Mouse (Mus musculus) embryonic facial prominence, embryonic 11.5 days (tissue): ENCODE data around the gene Leo1. TPM values are rescaled to one million over a fixed set of nuclear protein-coding genes. Genes with fewer than 3 reads are reported as not detected.
A peak's percentile ranks its signal among the peaks of the same experiment; 100 is the strongest.
"Not testable (repeated sequence)": the region's sequence is repeated elsewhere in the genome, so short reads cannot be mapped to it uniquely, and the experiment has no call there.

Source experiments
- ATAC-seq: fragments of 200-750 bp; cut with Nextera tagmentation; replicated peaks from 2 replicates; pipeline ENCODE4 v1.8.0; 2017; ENCODE audit warnings: low read depth; ENCODE audit not compliant: insufficient number of reproducible peaks, low FRiP score, low TSS enrichment
- DNase-seq: peaks from one replicate; pipeline ENCODE4 v3.0.0-alpha.2; 2015; ENCODE audit warnings: low spot score
- H3K27ac ChIP-seq: fragments of 300-500 bp; sonication (generic); replicated peaks from 2 replicates; pipeline ENCODE4 v1.5.1; 2014; ENCODE audit warnings: mild to moderate bottlenecking, low read depth, low read length, control low read depth
- H3K27me3 ChIP-seq: fragments of 300-500 bp; sonication (generic); 2 replicates; pipeline ENCODE4 v1.6.1; 2014; ENCODE audit warnings: mild to moderate bottlenecking, low read length, moderate library complexity, mixed read lengths; ENCODE audit not compliant: control insufficient read depth, insufficient read depth
- H3K36me3 ChIP-seq: fragments of 300-500 bp; sonication (generic); replicated peaks from 2 replicates; pipeline ENCODE4 v1.6.1; 2014; ENCODE audit warnings: low read depth, mild to moderate bottlenecking, low read length, moderate library complexity, mixed read lengths; ENCODE audit not compliant: control insufficient read depth, insufficient read depth
- H3K4me1 ChIP-seq: fragments of 300-500 bp; sonication (generic); 2 replicates; pipeline ENCODE4 v1.6.1; 2014; ENCODE audit warnings: low read length, mixed read lengths; ENCODE audit not compliant: control insufficient read depth, insufficient read depth
- H3K4me2 ChIP-seq: fragments of 300-500 bp; sonication (generic); 2 replicates; pipeline ENCODE4 v1.6.1; 2014; ENCODE audit warnings: low read depth, mild to moderate bottlenecking, control low read depth, low read length, moderate library complexity
- H3K4me3 ChIP-seq: fragments of 300-500 bp; sonication (generic); 2 replicates; pipeline ENCODE4 v1.5.1; 2014; ENCODE audit warnings: low read depth, low read length, control low read depth
- H3K9ac ChIP-seq: fragments of 300-500 bp; sonication (generic); replicated peaks from 2 replicates; pipeline ENCODE4 v1.6.1; 2014; ENCODE audit warnings: mild to moderate bottlenecking, control low read depth, low read length
- H3K9me3 ChIP-seq: fragments of 300-500 bp; sonication (generic); replicated peaks from 2 replicates; pipeline ENCODE4 v1.6.1; 2016; ENCODE audit warnings: mild to moderate bottlenecking, low read length, inconsistent platforms, mixed read lengths; ENCODE audit not compliant: control insufficient read depth
- WGBS: fragments of 180-500 bp; shearing (Covaris S2); extraction: QIAGEN DNeasy Blood & Tissue Kit; methylation state at CpG from one replicate; pipeline ENCODE4 v1.1.7; 2014; 5-methylcytosine and 5-hydroxymethylcytosine counted together
- polyA plus RNA-seq: library from polyadenylated mRNA; unstranded; fragments of >200 nt; fragmentation: Nextera tagmentation; extraction: Ambion mirVana; gene quantifications from 2 replicates; pipeline ENCODE4 v1.2.1, GENCODE M21; 2014

The Leo1 gene
- polyA plus RNA-seq, 1 experiment from 2014 or later, result 50.7 TPM

GRCm38 (mm10) chr9:75435918-75436317 lies 5.4 kb upstream of the Leo1 start:
- ATAC-seq, result peak; percentile 77

GRCm38 (mm10) chr9:75437653-75438385 lies 3.5 kb upstream of the Leo1 start:
- H3K9me3 ChIP-seq, result no peaks in the 10 kb centered on the region
- no peaks in the 10 kb centered on the region for H3K27me3 ChIP-seq
- WGBS, result 23% methylated on average over 6 of the region's 6 CpGs
- peaks cover 3% of the 10 kb centered on the region; the same call in 1 of the 2 replicates for H3K4me1 ChIP-seq
- H3K27ac ChIP-seq, result no peak overlapping the region
- no peak overlapping the region for H3K4me3 ChIP-seq
- DNase-seq (peak; percentile 20), ATAC-seq (no peak)
- H3K36me3 ChIP-seq, result no peaks in the 10 kb centered on the region
- H3K9ac ChIP-seq, result no peak overlapping the region
- H3K4me2 ChIP-seq, result no peak overlapping the region

More at GRCm38 (mm10) chr9:75435918-75436317, 5.4 kb upstream of the Leo1 start:
- Histone ChIP-seq H3K4me3 (no peak overlapping the region), H3K4me1 (no peaks in the 10 kb centered on the region), H3K4me2 (no peak overlapping the region), H3K36me3 (no peaks in the 10 kb centered on the region), H3K9me3 (no peaks in the 10 kb centered on the region), H3K27me3 (no peaks in the 10 kb centered on the region), H3K27ac (no peak overlapping the region), H3K9ac (no peak overlapping the region)
- 4% methylated on average over 12 of the region's 12 CpGs for WGBS
- DNase-seq, result peak; percentile 77

DNA sequence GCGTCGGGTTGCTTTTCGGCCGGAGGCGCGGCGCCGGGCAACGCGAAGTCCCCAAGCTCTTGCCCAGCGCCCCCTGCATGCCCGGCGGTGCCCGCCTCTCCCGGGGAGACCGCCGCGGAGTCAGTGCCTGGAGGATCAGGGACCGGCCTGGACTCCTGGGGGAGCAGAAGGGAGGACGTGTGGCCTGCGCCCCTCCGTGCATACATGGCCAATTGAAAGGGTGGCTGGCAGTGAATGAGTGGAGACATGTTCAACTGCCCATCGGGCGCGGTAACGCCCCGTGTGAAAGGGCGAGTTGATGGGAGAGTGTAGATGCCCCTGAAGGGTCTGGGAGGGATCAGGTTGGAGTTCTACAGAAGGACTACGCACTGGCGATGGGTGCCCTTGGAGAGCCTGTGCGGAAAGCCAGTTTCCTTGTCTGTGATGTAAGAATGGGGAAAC lies 387 bp downstream of the Leo1 start:
- no peak for DNase-seq
- H3K27ac ChIP-seq, result peak overlapping the region; percentile 35
- peaks cover 3% of the 10 kb centered on the region; the same call in 1 of the 2 replicates for H3K4me1 ChIP-seq
- peak overlapping the region; percentile 74 for H3K4me2 ChIP-seq
- peak overlapping the region; percentile 89 for H3K9ac ChIP-seq
- H3K9me3 ChIP-seq, result no peaks in the 10 kb centered on the region
- no peaks in the 10 kb centered on the region for H3K27me3 ChIP-seq
- 1% methylated on average over 31 of the region's 31 CpGs for WGBS
- peak; percentile 78 for ATAC-seq
- peak overlapping the region; percentile 76 for H3K4me3 ChIP-seq
- no peaks in the 10 kb centered on the region; the same call in 1 of the 2 replicates for H3K36me3 ChIP-seq

- no peak for DNase-seq
- peaks cover 3% of the 10 kb centered on the region for H3K36me3 ChIP-seq
- H3K4me1 ChIP-seq, result peaks cover 3% of the 10 kb centered on the region; the same call in 1 of the 2 replicates
- H3K27me3 ChIP-seq, result no peaks in the 10 kb centered on the region
- 91% methylated on average over 15 of the region's 15 CpGs for WGBS
- ATAC-seq, result no peak
- no peak overlapping the region for H3K4me3 ChIP-seq
- no peaks in the 10 kb centered on the region for H3K9me3 ChIP-seq
- H3K4me2 ChIP-seq, result no peak overlapping the region
- H3K27ac ChIP-seq, result no peak overlapping the region
- H3K9ac ChIP-seq, result no peak overlapping the region
Observed at GRCm38 (mm10) chr9:75444981-75445380, 3.7 kb downstream of the Leo1 start.

- ATAC-seq, result not testable (repeated sequence)
Observed at GRCm38 (mm10) chr9:75446574-75446973, 5.2 kb downstream of the Leo1 start.

DNA sequence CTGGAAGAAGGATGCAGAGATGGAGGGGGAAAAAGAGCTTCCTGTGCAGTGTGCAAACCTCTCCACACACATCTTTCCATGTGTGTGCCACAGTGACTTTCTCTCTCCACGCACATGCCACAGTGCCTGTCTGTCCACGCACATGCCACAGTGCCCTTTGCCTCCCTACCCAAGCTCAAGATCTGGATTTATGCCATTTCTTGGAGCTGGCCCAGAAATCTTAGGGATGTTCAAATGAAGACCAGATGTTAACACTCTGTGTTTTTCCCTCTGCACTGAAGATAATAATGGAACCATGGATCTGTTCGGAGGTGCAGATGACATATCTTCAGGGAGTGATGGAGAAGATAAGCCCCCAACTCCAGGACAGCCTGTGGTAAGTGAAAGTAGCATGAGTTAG lies 6.7 kb downstream of the Leo1 start:
- Histone ChIP-seq H3K9ac (no peak overlapping the region), H3K9me3 (no peaks in the 10 kb centered on the region), H3K4me3 (no peak overlapping the region), H3K27me3 (no peaks in the 10 kb centered on the region), H3K36me3 (peaks cover 3% of the 10 kb centered on the region), H3K4me1 (no peaks in the 10 kb centered on the region), H3K27ac (no peak overlapping the region), H3K4me2 (no peak overlapping the region)
- DNase-seq (no peak), ATAC-seq (no peak)
- 87% methylated on average over 3 of the region's 3 CpGs for WGBS

More at GRCm38 (mm10) chr9:75446574-75446973, 5.2 kb downstream of the Leo1 start:
- 81% methylated on average over 10 of the region's 10 CpGs for WGBS
- not testable (repeated sequence) for H3K27ac ChIP-seq, H3K27me3 ChIP-seq, H3K9ac ChIP-seq, H3K36me3 ChIP-seq, H3K9me3 ChIP-seq, H3K4me2 ChIP-seq, H3K4me3 ChIP-seq, DNase-seq, H3K4me1 ChIP-seq

GRCm38 (mm10) chr9:75453994-75454393 lies 12.7 kb downstream of the Leo1 start:
- H3K9ac ChIP-seq, result no peak overlapping the region
- ATAC-seq (no peak), DNase-seq (no peak)
- H3K4me2 ChIP-seq, result no peak overlapping the region
- H3K27ac ChIP-seq, result no peak overlapping the region
- H3K4me1 ChIP-seq, result no peaks in the 10 kb centered on the region
- H3K4me3 ChIP-seq, result no peak overlapping the region
- 90% methylated on average over 2 of the region's 2 CpGs for WGBS
- H3K27me3 ChIP-seq, result no peaks in the 10 kb centered on the region
- H3K9me3 ChIP-seq, result no peaks in the 10 kb centered on the region
- peaks cover 32% of the 10 kb centered on the region for H3K36me3 ChIP-seq

DNA sequence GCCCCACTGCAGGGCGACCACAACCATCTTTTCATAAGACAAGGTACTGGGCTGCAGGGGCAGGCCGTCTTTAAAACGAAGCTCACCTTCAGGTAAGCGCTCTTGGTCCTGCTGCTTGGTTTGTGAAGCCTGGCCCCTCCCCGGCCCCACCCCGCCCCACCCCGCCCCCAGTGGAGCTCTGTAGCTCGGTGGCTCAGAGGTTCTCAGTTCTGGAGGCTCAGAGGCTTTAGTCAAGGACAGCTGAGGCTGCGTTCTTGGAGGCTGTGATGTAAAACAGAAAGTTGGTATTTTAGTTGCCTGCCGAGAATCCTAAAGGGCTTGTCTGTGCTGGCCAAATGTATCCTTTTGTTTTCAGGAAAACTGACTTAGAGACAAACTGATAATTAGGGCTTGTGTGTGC lies 14.4 kb downstream of the Leo1 start:
- Histone ChIP-seq H3K4me2 (no peak overlapping the region), H3K36me3 (peaks cover 30% of the 10 kb centered on the region), H3K4me3 (no peak overlapping the region), H3K27me3 (no peaks in the 10 kb centered on the region), H3K4me1 (no peaks in the 10 kb centered on the region), H3K27ac (no peak overlapping the region), H3K9me3 (no peaks in the 10 kb centered on the region), H3K9ac (no peak overlapping the region)
- 83% methylated on average over 10 of the region's 10 CpGs for WGBS
- DNase-seq (no peak), ATAC-seq (no peak)
